Mouse (Mus musculus) adipose tissue, adult 10 weeks (tissue): ENCODE measurements around the gene Rbm24. TPM values are rescaled to one million over a fixed set of nuclear protein-coding genes. Genes with fewer than 3 reads are reported as not detected.

Source experiments
- polyA plus RNA-seq: library from polyadenylated mRNA; stranded (reverse); fragments of 350-450 nt; fragmentation: Illumina TruSeq; extraction: RNeasy Lipid Tissue Mini Kit (QIAGEN cat#74804); gene quantifications from one replicate; pipeline ENCODE4 v1.2.3, GENCODE M21; 2014; ENCODE audit warnings: low read depth, low replicate concordance

The Rbm24 gene
- polyA plus RNA-seq, result 7.4 TPM

DNA sequence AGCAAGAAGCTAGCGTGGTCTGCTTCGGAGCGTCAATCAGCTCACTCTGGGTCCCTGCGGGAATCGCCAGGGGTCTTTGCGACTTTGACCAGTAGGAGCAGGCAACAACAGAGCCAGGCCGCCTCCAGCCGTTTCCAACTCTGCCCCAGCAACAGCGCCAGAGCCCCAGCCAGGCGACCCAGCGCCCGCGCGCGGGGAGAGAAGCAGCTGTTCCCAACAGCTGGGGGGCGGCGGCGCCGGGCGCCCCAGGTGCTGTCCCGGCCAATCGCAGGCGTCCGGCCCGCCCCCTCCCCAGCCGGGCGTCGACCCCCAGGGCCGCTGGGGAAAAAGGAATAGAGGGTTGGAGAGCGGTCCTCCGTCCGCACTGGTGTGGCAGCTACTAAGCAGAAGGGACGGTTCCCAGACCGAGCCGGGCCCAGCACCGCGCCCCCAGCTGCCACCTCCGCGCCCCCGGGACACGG is at the start of gene Rbm24:
Gene Rbm24 (plus strand): TSS at position 294 of the 461 bp plus-strand sequence.

Other genes starting within 250 kb of the Rbm24 start
- gene Stmnd1, start 144.7 kb upstream of the Rbm24 start, polyA plus RNA-seq, result 1.6 TPM
- 6.9 TPM for gene Cap2, start 83.4 kb downstream of the Rbm24 start, polyA plus RNA-seq